Mouse (Mus musculus): Measurements from ENCODE around the gene Them4. TPM values are rescaled to one million over a fixed set of nuclear protein-coding genes. Genes with fewer than 3 reads are reported as not detected.

Them4 gene
- 1 to 10 TPM; 1.6 to 3.6 TPM for total RNA-seq (2023)

DNA sequence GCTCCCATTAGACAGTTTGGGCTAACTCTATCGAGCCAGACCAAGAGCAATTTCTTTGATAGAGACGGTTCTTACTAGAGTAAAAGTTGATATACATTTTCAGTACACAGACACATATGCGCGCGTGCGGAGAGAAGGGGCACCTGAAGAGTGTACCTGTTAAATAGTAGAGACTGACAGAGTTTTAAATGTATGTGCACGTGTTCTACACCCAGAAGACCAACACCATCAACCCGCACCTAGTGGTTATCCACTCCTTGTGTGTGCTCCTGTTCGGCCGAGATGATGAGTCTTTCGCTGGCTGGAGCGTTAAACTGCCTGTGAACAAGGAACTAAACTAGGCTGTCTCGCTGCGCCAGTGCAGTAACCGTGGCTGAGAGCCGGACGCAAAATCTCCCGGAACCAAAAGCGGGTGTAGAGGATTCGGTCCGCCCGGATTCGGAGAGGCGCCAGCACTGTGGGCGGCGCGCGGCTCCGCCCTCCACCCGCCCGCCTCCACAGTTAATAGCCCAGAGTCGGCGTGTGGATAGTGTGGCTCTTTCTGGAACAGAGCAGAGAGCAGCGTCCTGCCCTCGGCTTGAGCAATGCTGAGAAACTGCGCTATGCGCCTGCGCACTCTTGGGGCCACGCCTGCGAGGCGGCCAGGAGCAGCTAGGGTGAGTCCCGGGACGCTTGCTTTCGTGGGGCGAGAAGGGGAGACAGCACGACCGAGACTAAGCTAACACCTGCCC lies at the start of gene Them4:
Them4 (plus strand) TSS at position 457 of the 731 bp plus-strand sequence.

DNA sequence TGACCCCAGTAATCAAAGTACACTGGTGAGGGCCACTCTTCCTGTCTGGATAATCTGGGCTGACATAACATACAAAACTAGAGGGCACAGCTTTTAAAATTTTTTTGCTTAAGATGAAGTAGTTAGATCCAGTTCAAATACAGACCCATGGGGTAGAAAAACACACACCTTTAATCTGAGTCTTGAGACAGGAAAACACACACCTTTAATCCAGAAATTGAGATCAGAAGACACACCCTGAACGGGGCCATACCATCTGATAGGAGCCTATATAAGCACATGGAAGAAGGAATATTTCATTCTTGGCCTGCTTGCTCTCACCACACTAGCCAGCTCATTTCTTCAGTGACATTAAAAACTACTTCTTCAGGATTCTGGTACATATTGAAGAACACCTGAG lies 46.2 kb upstream of the Them4 start, which contains the start of gene Gm4778:
Gm4778 (plus strand) TSS at position 301 of the 400 bp plus-strand sequence.

DNA sequence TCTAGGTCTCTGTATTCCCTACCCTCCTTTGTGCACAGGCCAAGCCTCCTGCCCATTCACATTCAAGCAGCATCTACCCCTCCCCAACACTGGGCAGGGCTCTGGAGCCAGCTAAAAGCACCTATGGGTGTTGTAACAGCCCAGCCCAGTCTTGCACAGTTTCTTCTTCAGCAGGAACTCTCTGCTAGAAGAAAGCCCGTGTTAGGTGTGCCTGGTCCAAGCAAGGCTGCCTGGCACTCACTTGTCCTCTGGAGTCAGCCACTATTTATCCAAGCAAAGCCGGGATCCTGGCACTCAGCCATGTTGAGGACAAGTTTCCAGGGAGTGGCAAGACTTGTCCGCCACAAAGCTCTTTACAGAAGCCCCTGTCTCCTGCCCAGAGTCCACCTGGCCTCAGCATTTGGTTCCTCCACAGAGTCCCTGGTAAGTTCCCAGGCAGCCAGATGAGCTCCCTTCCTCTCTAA lies 32.1 kb downstream of the Them4 start, which contains the start of gene Them5:
Them5 (plus strand) TSS at position 141 of the 464 bp plus-strand sequence.

DNA sequence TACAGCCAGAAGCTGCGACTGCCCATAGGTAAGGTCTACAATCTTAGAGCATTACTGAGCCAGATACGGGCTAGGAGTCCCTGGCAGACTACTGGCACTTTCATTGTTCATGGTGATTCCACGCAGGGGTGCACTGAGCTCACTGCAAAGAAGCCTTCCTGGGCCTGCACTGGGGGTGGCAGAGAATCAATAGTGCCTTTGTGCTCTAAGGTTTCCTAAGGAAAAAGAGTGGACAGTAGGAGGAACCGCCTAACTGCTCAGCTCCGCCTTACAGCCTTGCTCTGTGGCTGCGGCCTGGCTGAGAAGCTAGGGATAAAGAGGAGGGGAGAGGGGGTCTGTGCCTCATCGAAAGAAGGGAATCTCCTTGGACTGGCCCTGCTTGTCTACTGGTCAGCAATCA lies 52.2 kb downstream of the Them4 start, which contains the start of gene C2cd4d:
C2cd4d (plus strand) TSS at position 301 of the 400 bp plus-strand sequence.

DNA sequence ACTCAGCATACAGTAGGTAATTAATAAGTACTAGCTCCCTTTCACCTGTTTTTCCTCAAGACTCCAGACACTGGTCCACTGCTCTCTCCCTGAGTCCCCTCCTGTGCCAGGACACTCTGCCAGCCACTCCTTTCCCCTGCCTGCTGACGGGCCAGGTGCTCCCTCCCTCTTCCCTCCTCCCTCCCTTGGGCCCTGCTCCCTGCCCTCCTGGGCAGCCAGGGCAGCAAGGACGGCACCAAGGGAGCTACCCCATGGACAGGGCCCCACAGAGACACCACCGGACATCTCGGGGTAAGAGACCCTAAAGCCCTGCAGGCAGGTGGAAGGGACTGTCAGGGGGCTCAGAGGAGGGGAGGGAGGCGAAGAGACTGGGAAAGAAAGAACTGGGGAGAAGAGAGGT lies 62.8 kb downstream of the Them4 start, which contains the start of gene Rorc:
Rorc (plus strand) TSS at position 154 of the 400 bp plus-strand sequence.

Other genes starting within 250 kb of the Them4 start
- not detected for gene Gm10697, start 237.4 kb upstream of the Them4 start, total RNA-seq (2023)
- gene Gm10696, start 131.9 kb upstream of the Them4 start, total RNA-seq (2023): not detected
- not detected for gene Gm5286, start 113.4 kb upstream of the Them4 start, total RNA-seq (2023)
- not detected for gene Gm4778, start 46.1 kb upstream of the Them4 start, total RNA-seq (2023)
- not detected for gene Them5, start 32.0 kb downstream of the Them4 start, total RNA-seq (2023)
- gene C2cd4d, start 52.3 kb downstream of the Them4 start, total RNA-seq (2023): not detected
- gene Rorc, start 62.7 kb downstream of the Them4 start, total RNA-seq (2023): not detected
- gene Lingo4, start 88.4 kb downstream of the Them4 start, total RNA-seq (2023): not detected
- 1 to 10 TPM; 2.1 to 3.0 TPM for gene Tdrkh, start 103.2 kb downstream of the Them4 start, total RNA-seq (2023)
- gene Mrpl9, start 133.2 kb downstream of the Them4 start, total RNA-seq (2023): 10 to 100 TPM; 33.2 to 34.5 TPM
- not detected for gene Oaz3, start 133.8 kb downstream of the Them4 start, total RNA-seq (2023)
- gene Celf3, start 168.2 kb downstream of the Them4 start, total RNA-seq (2023): not detected
- 1 to 10 TPM in 1 of 2 experiments, not detected in 1; 1.7 TPM for gene Riiad1, start 170.3 kb downstream of the Them4 start, total RNA-seq (2023)

Measured in B cell, adult 67 days (primary cell).